Mouse (Mus musculus) spleen, adult 2 months (tissue): Measurements from ENCODE around the gene Lrmda. TPM values are rescaled to one million over a fixed set of nuclear protein-coding genes. Genes with fewer than 3 reads are reported as not detected.

Source experiments
- DNase-seq, 2 experiments: peaks; one replicate each; pipeline versions ENCODE4 v3.0.0 to v3.0.0-alpha.2; 2012 to 2021; ENCODE audit warnings: low spot score in 2 of 2, low read depth in 1 of 2
- H3K27ac ChIP-seq: fragments of 200-500 bp; 2 replicates; pipeline ENCODE4 v1.5.1; 2012; ENCODE audit warnings: low read length, inconsistent platforms; ENCODE audit not compliant: insufficient read depth
- H3K27me3 ChIP-seq: fragments of 200-500 bp; 2 replicates; pipeline ENCODE4 v1.6.1; 2012; ENCODE audit warnings: mild to moderate bottlenecking, moderate library complexity, low read length, inconsistent platforms; ENCODE audit not compliant: control insufficient read depth, insufficient read depth
- H3K36me3 ChIP-seq: fragments of 200-500 bp; 2 replicates; pipeline ENCODE4 v1.6.1; 2012; ENCODE audit warnings: mild to moderate bottlenecking, low read length, inconsistent platforms; ENCODE audit not compliant: control insufficient read depth, insufficient read depth
- H3K4me1 ChIP-seq: fragments of 200-500 bp; 2 replicates; pipeline ENCODE4 v1.6.1; 2011; ENCODE audit warnings: inconsistent platforms; ENCODE audit not compliant: control insufficient read depth, insufficient read depth, insufficient read length
- H3K4me3 ChIP-seq: fragments of 200-500 bp; 2 replicates; pipeline ENCODE4 v1.5.1; 2011; ENCODE audit warnings: mild to moderate bottlenecking, inconsistent platforms; ENCODE audit not compliant: insufficient read depth, insufficient read length; ENCODE audit errors: extremely low read depth
- CTCF ChIP-seq: fragments of 200-500 bp; IDR thresholded peaks from 2 replicates; pipeline ENCODE4 v1.5.1; 2011; ENCODE audit warnings: mild to moderate bottlenecking, inconsistent platforms; ENCODE audit not compliant: insufficient read depth, insufficient read length, insufficient replicate concordance; ENCODE audit errors: extremely low read depth
- POLR2A ChIP-seq: fragments of 200-500 bp; IDR thresholded peaks from 2 replicates; pipeline ENCODE4 v1.6.1; 2011; ENCODE audit warnings: low read depth, low read length, inconsistent platforms
- WGBS: fragments of 180-500 bp; shearing (Covaris S2); methylation state at CpG from one replicate; pipeline ENCODE4 v1.1.7; 2018; 5-methylcytosine and 5-hydroxymethylcytosine counted together
- polyA plus RNA-seq: library from polyadenylated mRNA; depleted of rRNA; stranded (reverse); fragments of >200 nt; gene quantifications from 2 replicates; pipeline ENCODE4 v1.2.3, GENCODE M21; 2012

Lrmda gene
- polyA plus RNA-seq, 1 experiment = 0.37 TPM

DNA sequence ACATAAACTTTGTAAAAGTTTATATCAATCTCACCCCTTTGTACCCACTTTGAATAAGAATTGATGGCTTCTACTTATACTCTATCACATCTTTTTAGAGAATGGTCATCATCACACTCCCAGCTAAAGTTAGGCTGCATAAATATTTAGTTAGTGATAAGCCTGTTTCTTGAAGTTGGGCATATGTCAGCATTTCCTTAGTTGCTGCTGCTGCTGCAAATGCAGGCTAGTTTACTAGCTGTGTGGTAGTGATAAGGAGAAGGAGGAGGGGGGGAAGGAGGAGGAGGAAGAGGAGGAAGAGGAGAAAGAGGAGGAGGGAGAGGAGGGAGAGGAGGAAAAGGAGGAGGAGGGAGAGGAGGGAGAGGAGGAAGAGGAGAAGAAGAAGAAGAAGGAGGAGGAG is 692.9 kb downstream of the Lrmda start:
- H3K36me3 ChIP-seq = no peaks in the 10 kb centered on the region
- DNase-seq = no peak
- TF ChIP-seq CTCF = no peak
- no peak for TF ChIP-seq POLR2A
- no peaks in the 10 kb centered on the region for H3K4me1 ChIP-seq
- H3K27ac ChIP-seq = no peak overlapping the region
- H3K27me3 ChIP-seq = no peaks in the 10 kb centered on the region
- no peak overlapping the region for H3K4me3 ChIP-seq

DNA sequence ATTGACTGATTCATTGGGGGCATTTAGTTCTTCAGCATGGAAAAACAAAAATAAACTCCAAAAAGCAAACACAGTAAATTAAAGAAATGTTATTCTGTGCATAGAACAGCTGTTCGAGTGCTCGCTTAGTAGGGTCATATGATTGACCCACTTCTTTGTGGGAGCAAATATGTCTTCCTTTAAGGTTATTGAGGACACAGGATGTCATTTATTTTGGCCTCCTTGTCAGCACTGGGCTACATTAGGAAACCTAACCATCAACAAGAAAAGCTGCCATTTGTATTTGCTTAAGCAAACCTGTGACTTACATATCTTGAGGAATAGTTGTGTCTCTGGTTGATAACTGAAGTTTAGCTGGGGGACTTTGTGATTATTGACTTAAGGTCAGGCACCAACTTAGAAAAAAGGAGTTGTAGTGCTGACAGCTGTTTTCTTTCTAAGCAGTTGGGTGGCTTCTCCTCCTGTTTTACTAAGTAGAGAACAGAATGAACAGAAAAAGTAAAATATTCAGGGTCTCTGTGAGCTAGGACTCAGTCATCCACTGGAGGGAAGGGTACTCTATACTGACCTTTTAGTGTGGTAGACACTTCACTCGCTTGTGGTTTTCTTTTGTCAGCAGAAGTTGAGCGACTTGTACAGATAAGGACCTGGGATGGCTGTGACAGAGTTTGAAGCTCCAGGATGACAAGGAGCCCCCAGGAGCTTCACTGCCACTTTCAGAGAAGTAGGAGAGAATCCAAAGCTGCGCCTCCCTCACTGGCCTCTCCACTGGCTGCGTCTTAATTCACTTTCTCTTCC is 696.3 kb downstream of the Lrmda start:
- Histone ChIP-seq H3K4me3 (no peak overlapping the region), H3K4me1 (no peaks in the 10 kb centered on the region), H3K27me3 (no peaks in the 10 kb centered on the region), H3K36me3 (no peaks in the 10 kb centered on the region), H3K27ac (no peak overlapping the region)
- 76% methylated on average over 6 of the region's 6 CpGs for whole genome bisulfite sequencing
- TF ChIP-seq POLR2A = no peak
- TF ChIP-seq CTCF = no peak
- DNase-seq = no peak

DNA sequence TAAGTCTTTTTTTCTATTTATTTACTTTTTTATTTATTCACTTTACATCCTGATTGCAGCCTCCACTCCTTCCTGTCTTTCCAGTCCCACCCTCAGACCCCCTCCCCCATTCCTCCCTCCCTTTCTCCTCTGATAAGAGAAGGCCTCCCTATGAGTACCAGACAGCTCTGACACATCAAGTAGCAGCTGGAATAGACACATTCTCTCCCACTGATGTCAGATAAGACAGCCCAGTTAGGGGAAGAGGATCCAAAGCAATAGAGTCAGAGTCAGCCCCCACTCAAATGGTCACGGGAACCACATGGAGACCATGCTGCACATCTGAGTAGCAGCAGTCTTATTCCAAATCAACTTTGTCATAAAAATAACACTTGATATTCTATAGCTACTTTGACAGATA is 700.5 kb downstream of the Lrmda start:
- Histone ChIP-seq H3K4me3 (no peak overlapping the region), H3K27ac (no peak overlapping the region), H3K36me3 (no peaks in the 10 kb centered on the region), H3K4me1 (no peaks in the 10 kb centered on the region), H3K27me3 (no peaks in the 10 kb centered on the region)
- WGBS = 88% methylated on average over 1 of the region's 1 CpGs
- DNase-seq = no peak
- no peak for TF ChIP-seq CTCF
- no peak for TF ChIP-seq POLR2A

DNA sequence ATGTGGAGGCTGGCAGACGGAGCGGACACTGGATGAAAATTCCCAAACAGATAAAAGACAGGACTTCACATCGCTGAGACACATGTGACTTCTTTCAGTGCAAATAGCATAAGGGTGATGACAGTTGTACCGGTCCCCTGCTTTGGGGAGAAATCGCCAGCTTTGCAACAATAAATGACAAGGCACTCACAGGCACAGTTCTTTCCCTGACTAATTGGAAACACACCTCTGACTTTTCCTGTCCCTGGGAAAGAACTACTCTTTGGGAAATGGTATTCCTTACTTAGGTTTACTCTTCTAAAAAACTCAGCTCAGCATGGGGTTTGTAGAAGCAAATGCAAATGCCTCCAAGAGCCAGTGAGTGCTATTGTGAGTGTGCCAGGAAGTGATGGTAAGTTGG is 702.3 kb downstream of the Lrmda start:
- H3K27me3 ChIP-seq = no peaks in the 10 kb centered on the region
- H3K4me3 ChIP-seq = no peak overlapping the region
- TF ChIP-seq CTCF (no peak), POLR2A (no peak)
- no peak overlapping the region for H3K27ac ChIP-seq
- H3K4me1 ChIP-seq = no peaks in the 10 kb centered on the region
- 86% methylated on average over 5 of the region's 5 CpGs for WGBS
- no peaks in the 10 kb centered on the region for H3K36me3 ChIP-seq
- DNase-seq = no peak

DNA sequence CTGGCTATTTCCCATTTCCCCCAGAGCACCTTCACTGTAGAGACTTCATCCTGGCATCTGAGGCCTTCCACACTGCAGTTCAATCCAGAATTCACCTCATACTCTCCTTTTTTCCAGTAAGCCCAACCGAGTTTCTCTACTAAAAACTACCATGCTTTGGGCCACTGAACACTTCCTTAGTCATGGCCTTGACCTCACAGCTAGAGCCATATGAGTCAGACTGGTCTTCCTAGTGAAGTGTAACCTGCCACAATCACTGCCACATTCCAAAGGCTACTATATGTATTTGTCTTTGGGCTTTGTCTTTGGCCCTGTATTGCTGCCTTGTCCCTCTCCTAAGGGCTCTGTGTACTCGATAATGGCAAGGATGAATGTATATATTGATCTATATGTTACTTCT is 708.0 kb downstream of the Lrmda start:
- WGBS = 82% methylated on average over 2 of the region's 2 CpGs
- Histone ChIP-seq H3K27ac (no peak overlapping the region), H3K27me3 (no peaks in the 10 kb centered on the region), H3K36me3 (no peaks in the 10 kb centered on the region), H3K4me1 (no peaks in the 10 kb centered on the region), H3K4me3 (no peak overlapping the region)
- DNase-seq = no peak
- no peak for TF ChIP-seq CTCF
- TF ChIP-seq POLR2A = no peak

DNA sequence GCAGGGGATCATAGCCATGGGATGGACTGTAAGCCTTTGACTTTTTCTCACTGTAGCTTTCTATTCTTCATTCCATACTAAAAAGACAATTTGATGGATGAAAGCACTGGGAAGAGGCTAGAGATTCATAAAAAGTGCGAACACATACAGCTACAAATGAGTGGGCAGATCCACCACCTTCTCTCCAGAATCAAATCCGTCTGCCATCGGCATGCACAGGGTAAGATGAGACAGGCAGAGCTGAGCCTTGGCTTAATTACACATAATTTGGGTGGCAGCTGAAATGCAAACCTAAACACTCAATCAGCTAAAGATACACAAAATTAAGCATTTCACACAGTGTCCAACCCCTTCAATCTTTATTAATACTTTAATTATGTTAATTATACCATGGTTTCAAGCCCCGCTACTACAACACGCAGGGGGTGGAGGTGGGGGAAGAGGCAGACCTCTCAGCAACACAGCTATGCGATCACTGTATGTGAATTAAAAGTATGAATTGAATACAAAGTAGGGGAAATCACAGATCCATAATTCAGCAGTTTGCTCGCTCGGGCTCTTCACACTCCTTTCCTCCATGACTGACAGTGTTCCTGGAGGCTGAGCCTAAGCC is 709.2 kb downstream of the Lrmda start:
- Histone ChIP-seq H3K27me3 (no peaks in the 10 kb centered on the region), H3K4me3 (no peak overlapping the region), H3K36me3 (no peaks in the 10 kb centered on the region), H3K4me1 (no peaks in the 10 kb centered on the region), H3K27ac (no peak overlapping the region)
- no peak for TF ChIP-seq POLR2A
- no peak for TF ChIP-seq CTCF
- no peak for DNase-seq
- 94% methylated on average over 8 of the region's 8 CpGs for WGBS

DNA sequence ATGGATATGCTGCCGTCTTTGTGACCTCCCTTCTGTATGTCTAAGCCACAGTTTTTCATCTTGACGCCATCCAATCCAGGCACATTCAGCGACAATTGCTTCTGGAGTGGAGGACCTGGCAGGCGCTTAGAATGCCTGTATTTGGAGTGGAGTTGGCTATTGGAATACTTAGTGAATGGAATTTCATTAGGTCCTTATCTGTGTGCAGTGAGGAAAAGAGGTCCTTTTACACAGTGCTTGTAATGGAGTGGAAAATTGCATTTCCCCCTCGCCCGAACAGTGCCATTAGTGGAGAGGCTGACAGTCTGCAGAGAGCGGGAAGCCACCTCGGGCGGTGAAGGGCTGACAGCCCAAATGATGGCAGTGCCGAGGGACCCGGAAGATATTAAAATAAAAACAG is 719.1 kb downstream of the Lrmda start:
- H3K27ac ChIP-seq = no peak overlapping the region
- no peak overlapping the region for H3K4me3 ChIP-seq
- H3K36me3 ChIP-seq = no peaks in the 10 kb centered on the region
- 94% methylated on average over 11 of the region's 11 CpGs for WGBS
- no peaks in the 10 kb centered on the region for H3K27me3 ChIP-seq
- DNase-seq = no peak
- H3K4me1 ChIP-seq = no peaks in the 10 kb centered on the region
- TF ChIP-seq POLR2A (no peak), CTCF (no peak)
